Mouse (Mus musculus) G1E (cell line): ENCODE measurements around the gene Entr1.

Source experiments
- CTCF ChIP-seq: IDR thresholded peaks from 2 replicates; pipeline ENCODE4 v1.5.1; 2012; ENCODE audit warnings: low read depth, low read length, inconsistent platforms, mixed read lengths
- GATA1 ChIP-seq: IDR thresholded peaks from 2 replicates; pipeline ENCODE4 v1.6.1; 2012; ENCODE audit warnings: borderline replicate concordance, low read length, inconsistent platforms, mixed read lengths
- GATA2 ChIP-seq: IDR thresholded peaks from 2 replicates; pipeline ENCODE4 v1.6.1; 2012; ENCODE audit warnings: low read depth, low read length, inconsistent platforms, borderline replicate concordance
- TAL1 ChIP-seq: conservative IDR thresholded peaks from 2 replicates; pipeline ENCODE4 v1.6.1; 2012; ENCODE audit warnings: low read depth, low read length, inconsistent platforms, mixed read lengths

- TF ChIP-seq CTCF = no peak
- TF ChIP-seq TAL1 = no peak
- no peak for TF ChIP-seq GATA1
- TF ChIP-seq GATA2 = no peak
These were observed 48.1 kb upstream of the Entr1 start for GRCm38 (mm10) chr2:26437221-26437620.
